Mouse (Mus musculus) CH12.LX (cell line): ENCODE data around the gene Rgs9bp. TPM values are rescaled to one million over a fixed set of nuclear protein-coding genes. Genes with fewer than 3 reads are reported as not detected.

Source experiments
- DNase-seq: peaks from one replicate; pipeline ENCODE4 v3.0.0-alpha.2; 2013; ENCODE audit errors: extremely low read depth
- H3K27ac ChIP-seq: 2 replicates; pipeline ENCODE4 v1.5.1; 2012; ENCODE audit warnings: low read depth, mild to moderate bottlenecking, control low read depth, moderate library complexity; ENCODE audit not compliant: insufficient read depth
- H3K27me3 ChIP-seq: replicated peaks from 2 replicates; pipeline ENCODE3; 2012; ENCODE audit warnings: inconsistent platforms
- H3K36me3 ChIP-seq, 2 experiments: replicated peaks in 1 of 2; 2 replicates each; pipeline versions ENCODE3 to v1.6.1; 2012; ENCODE audit warnings: inconsistent platforms in 1 of 2, low read length in 1 of 2, mild to moderate bottlenecking in 1 of 2, mixed read lengths in 1 of 2, moderate library complexity in 1 of 2; ENCODE audit not compliant: control insufficient read depth in 1 of 2, insufficient read depth in 1 of 2
- H3K4me1 ChIP-seq, 2 experiments: 2 replicates each; pipeline ENCODE4 v1.6.1; 2012; ENCODE audit warnings: inconsistent platforms in 1 of 2, moderate library complexity in 1 of 2; ENCODE audit not compliant: insufficient read depth in 2 of 2, control insufficient read depth in 1 of 2
- H3K4me2 ChIP-seq: 2 replicates; pipeline ENCODE4 v1.6.1; 2012; ENCODE audit warnings: low read depth, mild to moderate bottlenecking, control low read depth; ENCODE audit not compliant: poor library complexity, insufficient read depth, severe bottlenecking
- H3K4me3 ChIP-seq, 3 experiments: fragments of 150-350 bp in 1 of 3; sonication (generic) in 1 of 3; replicated peaks in 1 of 3; 2 replicates each; pipeline versions ENCODE3 to v1.5.1; 2011 to 2012; ENCODE audit warnings: low read depth in 2 of 3, low read length in 2 of 3, mild to moderate bottlenecking in 2 of 3, moderate library complexity in 2 of 3, control low read depth in 1 of 3, improper control_type of control experiment in 1 of 3, inconsistent platforms in 1 of 3, mixed read lengths in 1 of 3; ENCODE audit not compliant: poor library complexity in 1 of 3
- H3K79me2 ChIP-seq: replicated peaks from 2 replicates; pipeline ENCODE4 v1.6.1; 2012; ENCODE audit warnings: mild to moderate bottlenecking, moderate library complexity; ENCODE audit not compliant: control insufficient read depth, poor library complexity, insufficient read depth, severe bottlenecking; ENCODE audit errors: extremely low read depth
- H3K9ac ChIP-seq: 2 replicates; pipeline ENCODE4 v1.6.1; 2012; ENCODE audit warnings: low read depth, mild to moderate bottlenecking, control low read depth, moderate library complexity; ENCODE audit not compliant: insufficient read depth
- H3K9me3 ChIP-seq: replicated peaks from 2 replicates; pipeline ENCODE3; 2012; ENCODE audit warnings: low read length, inconsistent platforms, mixed read lengths
- BHLHE40 ChIP-seq: IDR thresholded peaks from 2 replicates; pipeline ENCODE4 v1.6.1; 2011; ENCODE audit warnings: mild to moderate bottlenecking, low read depth, low read length, improper control_type of control experiment
- CHD1 ChIP-seq: IDR thresholded peaks from 2 replicates; pipeline ENCODE4 v1.6.1; 2012; ENCODE audit warnings: low read depth, low read length, improper control_type of control experiment, inconsistent platforms
- CTCF ChIP-seq, 2 experiments: IDR thresholded peaks in 1 of 2; conservative IDR thresholded peaks in 1 of 2; 2 replicates each; pipeline ENCODE4 v1.5.1; 2011 to 2012; ENCODE audit warnings: low read depth in 2 of 2, low read length in 2 of 2, improper control_type of control experiment in 1 of 2, inconsistent platforms in 1 of 2, mild to moderate bottlenecking in 1 of 2, moderate library complexity in 1 of 2
- ELF1 ChIP-seq: IDR thresholded peaks from 2 replicates; pipeline ENCODE4 v1.6.1; 2014; ENCODE audit warnings: low read depth, mild to moderate bottlenecking, inconsistent platforms, low read length, improper control_type of control experiment
- EP300 ChIP-seq: IDR thresholded peaks from 2 replicates; pipeline ENCODE4 v1.6.1; 2011; ENCODE audit warnings: low read length, improper control_type of control experiment
- HCFC1 ChIP-seq: IDR thresholded peaks from 2 replicates; pipeline ENCODE4 v1.6.1; 2012; ENCODE audit warnings: low read depth, mild to moderate bottlenecking, inconsistent platforms, low read length, improper control_type of control experiment
- JUN ChIP-seq: IDR thresholded peaks from 2 replicates; pipeline ENCODE4 v1.6.1; 2011; ENCODE audit warnings: low read depth, mild to moderate bottlenecking, low read length, improper control_type of control experiment, moderate library complexity; ENCODE audit not compliant: insufficient read depth
- MAX ChIP-seq: IDR thresholded peaks from 2 replicates; pipeline ENCODE4 v1.6.1; 2011; ENCODE audit warnings: low read length, improper control_type of control experiment
- MEF2A ChIP-seq: IDR thresholded peaks from 2 replicates; pipeline ENCODE4 v1.6.1; 2014; ENCODE audit warnings: low read depth, mild to moderate bottlenecking, inconsistent platforms, low read length, improper control_type of control experiment, borderline replicate concordance
- POLR2AphosphoS2 ChIP-seq: IDR thresholded peaks from 2 replicates; pipeline ENCODE4 v1.6.1; 2011; ENCODE audit warnings: low read depth, low read length, improper control_type of control experiment
- RAD21 ChIP-seq: IDR thresholded peaks from 2 replicates; pipeline ENCODE4 v1.6.1; 2011; ENCODE audit warnings: low read depth, mild to moderate bottlenecking, low read length, improper control_type of control experiment, moderate library complexity
- RCOR1 ChIP-seq: conservative IDR thresholded peaks from 2 replicates; pipeline ENCODE4 v1.6.1; 2012; ENCODE audit warnings: low read depth, mild to moderate bottlenecking, inconsistent platforms, low read length, improper control_type of control experiment
- SIN3A ChIP-seq: IDR thresholded peaks from 2 replicates; pipeline ENCODE4 v1.6.1; 2012; ENCODE audit warnings: low read length, improper control_type of control experiment, inconsistent platforms
- UBTF ChIP-seq: IDR thresholded peaks from 2 replicates; pipeline ENCODE4 v1.6.1; 2012; ENCODE audit warnings: low read depth, mild to moderate bottlenecking, inconsistent platforms, low read length, improper control_type of control experiment, moderate library complexity
- ZKSCAN1 ChIP-seq: IDR thresholded peaks from 2 replicates; pipeline ENCODE4 v1.6.1; 2012; ENCODE audit warnings: low read depth, inconsistent platforms, low read length, improper control_type of control experiment, borderline replicate concordance
- ZNF384 ChIP-seq: IDR thresholded peaks from 2 replicates; pipeline ENCODE4 v1.6.1; 2012; ENCODE audit warnings: low read depth, low read length, improper control_type of control experiment, inconsistent platforms
- dilution Hi-C: fragments of 300-500 bp; cut with MboI; formaldehyde crosslinking; loops from 2 replicates; pipeline ENCODE4 v1.14.3; 2020; ENCODE audit warnings: low sequenced_read_pairs; ENCODE audit not compliant: extremely low pct_unique_long_range_greater_than_20kb, extremely low pct_ligation_motif_present
- in situ Hi-C: fragments of 300-500 bp; cut with MboI; formaldehyde crosslinking; loops from 3 replicates; pipeline ENCODE4 v1.14.3; 2019; ENCODE audit warnings: low sequenced_read_pairs, low pct_ligation_motif_present, low pct_unique_long_range_greater_than_20kb, mixed read lengths
- polyA plus RNA-seq: library from polyadenylated mRNA; unstranded; fragments of >175 nt; gene quantifications from 2 replicates; pipeline ENCODE4 v1.2.1, GENCODE M21; 2012; ENCODE audit warnings: low read depth; ENCODE audit not compliant: insufficient read length
- total RNA-seq, 2 experiments: library from RNA; depleted of rRNA; stranded (reverse); fragments of 300-350 nt in 1 of 2; fragments of >200 nt in 1 of 2; gene quantifications; 2 replicates each; pipeline ENCODE4 v1.2.3; 2012 to 2014

Gene Rgs9bp
- total and polyA plus RNA-seq, 3 experiments: 0.05 to 0.21 (median 0.06) TPM

GRCm38 (mm10) chr7:35584786-35585190, 594 bp downstream of the Rgs9bp start:
- peak overlapping the region; percentile 89 for H3K4me2 ChIP-seq
- H3K4me3 ChIP-seq: peak overlapping the region; percentile 51 to 77 (median 60)
- in situ Hi-C loops: loop anchor here (5.0 kb wide), 1 partner anchor 43 kb away; no protein-coding TSS in a partner anchor
- 0 out of 2 replicates have a peak, but pooled peaks cover 4% of the 10 kb centered on the region for H3K79me2 ChIP-seq
- DNase-seq: no peak
- H3K9me3 ChIP-seq: peaks cover 4% of the 10 kb centered on the region
- no peak for TF ChIP-seq ZKSCAN1
- no peak for TF ChIP-seq RCOR1
- TF ChIP-seq ELF1: no peak
- no peak for TF ChIP-seq CHD1
- no peak for TF ChIP-seq EP300
- TF ChIP-seq MAX: no peak
- H3K4me1 ChIP-seq: peaks cover 8 to 34% of the 10 kb centered on the region in 2 experiments
- H3K27me3 ChIP-seq: peaks cover 24% of the 10 kb centered on the region
- peaks cover 0 to 7% of the 10 kb centered on the region in 2 experiments for H3K36me3 ChIP-seq
- dilution Hi-C loops: no loop called here
- H3K9ac ChIP-seq: no peak overlapping the region
- no peak overlapping the region for H3K27ac ChIP-seq

GRCm38 (mm10) chr7:35584068-35584785, 1.2 kb downstream of the Rgs9bp start:
- dilution Hi-C loops: no loop called here
- no peak for TF ChIP-seq CHD1
- TF ChIP-seq SIN3A: no peak
- no peak for TF ChIP-seq POLR2AphosphoS2
- TF ChIP-seq EP300: no peak
- no peak for TF ChIP-seq JUN
- no peak for TF ChIP-seq HCFC1
- TF ChIP-seq ELF1: no peak
- TF ChIP-seq RAD21: no peak
- TF ChIP-seq BHLHE40: no peak
- TF ChIP-seq ZNF384: no peak
- TF ChIP-seq CTCF (conservative IDR thresholded peaks at IDR 0.05 in 1 of 2, IDR thresholded peaks at IDR 0.05 in 1 of 2; ENCODE audit: low read depth in 2 of 2, low read length in 2 of 2): no peak
- TF ChIP-seq ZKSCAN1: no peak
- TF ChIP-seq UBTF: no peak
- no peak for TF ChIP-seq MEF2A
- in situ Hi-C loops: no loop called here
- H3K4me2 ChIP-seq: peak overlapping the region; percentile 89
- no peak for DNase-seq
- H3K9ac ChIP-seq: no peak overlapping the region
- 0 out of 2 replicates have a peak, but pooled peaks cover 4% of the 10 kb centered on the region for H3K79me2 ChIP-seq
- H3K27ac ChIP-seq: no peak overlapping the region
- peaks cover 4% of the 10 kb centered on the region for H3K9me3 ChIP-seq
- peaks cover 25% of the 10 kb centered on the region for H3K27me3 ChIP-seq
- peak overlapping the region in 1 of 3 experiments; percentile 60 for H3K4me3 ChIP-seq
- H3K36me3 ChIP-seq: peaks cover 0 to 7% of the 10 kb centered on the region in 2 experiments
- peaks cover 8 to 34% of the 10 kb centered on the region in 2 experiments for H3K4me1 ChIP-seq
